Mouse (Mus musculus): ENCODE measurements around the gene Igf1r. TPM values are rescaled to one million over a fixed set of nuclear protein-coding genes. Genes with fewer than 3 reads are reported as not detected.

Gene Igf1r
- polyA plus RNA-seq, 1 experiment, result 0.17 TPM

DNA sequence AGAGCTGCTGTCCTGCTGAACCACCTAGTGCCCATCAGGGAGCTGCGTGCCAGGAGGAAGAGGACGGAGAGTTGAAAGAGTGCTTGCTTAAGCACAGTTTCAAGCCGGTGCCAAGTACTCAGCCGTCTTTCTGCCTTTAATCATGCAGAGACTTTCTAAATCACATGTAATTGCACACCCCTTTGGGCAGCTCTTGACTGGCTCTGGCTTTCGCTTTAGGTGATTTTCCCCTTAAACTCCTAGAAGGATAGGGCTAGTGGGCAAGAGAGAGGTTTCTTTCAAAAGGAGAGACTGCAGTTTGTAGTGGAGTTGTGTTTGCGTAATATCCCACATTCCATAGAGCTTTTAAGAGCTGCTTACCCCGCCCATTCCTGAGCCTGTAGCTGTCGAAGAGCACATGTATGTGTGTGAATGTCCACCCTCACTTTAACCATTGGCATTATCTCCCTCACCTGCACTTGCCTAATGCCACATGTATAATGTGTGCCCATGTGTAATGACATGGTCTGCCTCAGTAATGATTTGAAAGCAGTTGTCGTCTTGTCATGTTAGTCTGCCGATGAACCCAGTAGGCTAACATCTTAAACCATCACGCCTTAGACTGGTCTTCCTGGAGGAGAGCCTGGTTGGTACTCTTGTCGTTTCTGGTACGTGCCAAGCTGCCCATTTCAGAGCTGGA is 109.7 kb downstream of the Igf1r start:
- Histone ChIP-seq H3K4me3 (replicated peaks) (no peak overlapping the region), H3K4me1 (ENCODE audit: control insufficient read depth) (no peaks in the 10 kb centered on the region)
- TF ChIP-seq TAL1 (IDR thresholded peaks at IDR 0.05; ENCODE audit: low read length) (no peak), GATA1 (IDR thresholded peaks at IDR 0.05; ENCODE audit: low read length) (no peak)

DNA sequence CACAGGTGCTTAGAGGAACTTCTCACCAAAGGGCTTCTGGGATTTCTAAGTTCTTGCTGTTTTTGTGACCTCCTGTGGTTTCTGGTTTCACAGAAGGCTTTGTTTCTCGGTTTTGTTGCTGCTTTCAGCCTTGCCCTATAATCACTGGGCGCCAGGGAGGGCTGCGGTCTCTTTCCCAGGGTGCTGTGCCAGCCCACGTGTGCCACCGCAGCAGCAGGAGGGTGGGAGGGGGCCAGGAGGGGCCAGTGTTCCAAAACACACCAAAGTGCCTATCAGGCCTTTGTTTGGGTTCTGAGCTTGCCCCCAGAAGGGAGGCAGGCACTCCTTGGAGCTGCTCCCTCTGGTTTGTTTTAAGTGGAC is 110.2 kb downstream of the Igf1r start:
- H3K27me3 ChIP-seq (ENCODE audit: control insufficient read depth), result no peaks in the 10 kb centered on the region
- H3K9me3 ChIP-seq (ENCODE audit: control insufficient read depth, low read length), result no peaks in the 10 kb centered on the region
- H3K36me3 ChIP-seq (ENCODE audit: control insufficient read depth), result no peaks in the 10 kb centered on the region
- no peak overlapping the region for H3K4me3 ChIP-seq (replicated peaks)
- no peak for TF ChIP-seq TAL1 (IDR thresholded peaks at IDR 0.05; ENCODE audit: low read length)
- TF ChIP-seq GATA1 (IDR thresholded peaks at IDR 0.05; ENCODE audit: low read length), result no peak
- H3K4me1 ChIP-seq (ENCODE audit: control insufficient read depth), result no peaks in the 10 kb centered on the region

More for the DNA sequence above, 109.7 kb downstream of the Igf1r start:
- no peaks in the 10 kb centered on the region for H3K9me3 ChIP-seq (ENCODE audit: control insufficient read depth, low read length)
- H3K36me3 ChIP-seq (ENCODE audit: control insufficient read depth), result no peaks in the 10 kb centered on the region
- no peaks in the 10 kb centered on the region for H3K27me3 ChIP-seq (ENCODE audit: control insufficient read depth)

DNA sequence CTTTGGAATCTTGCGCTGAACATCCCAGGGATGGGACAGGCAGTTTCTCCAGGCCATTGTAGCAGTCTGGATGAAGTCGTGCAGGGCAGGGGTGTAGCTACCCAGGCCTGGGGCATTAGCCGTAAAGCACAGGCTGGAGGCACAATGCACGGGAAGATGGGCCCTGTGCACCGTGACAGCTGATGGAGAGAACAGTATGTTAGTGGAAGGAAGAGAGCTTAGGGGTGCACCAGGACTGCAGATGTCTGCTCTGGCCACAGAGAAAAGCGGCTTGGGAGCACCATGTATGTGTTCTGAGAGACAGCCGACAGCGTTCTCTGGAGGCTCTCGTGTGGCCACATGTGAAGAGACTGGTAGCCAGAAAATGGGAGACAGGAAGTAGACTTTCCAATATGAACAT is 111.1 kb downstream of the Igf1r start:
- Histone ChIP-seq H3K9me3 (ENCODE audit: control insufficient read depth, low read length) (no peaks in the 10 kb centered on the region), H3K4me3 (replicated peaks) (no peak overlapping the region), H3K27me3 (ENCODE audit: control insufficient read depth) (no peaks in the 10 kb centered on the region), H3K36me3 (ENCODE audit: control insufficient read depth) (no peaks in the 10 kb centered on the region), H3K4me1 (ENCODE audit: control insufficient read depth) (no peaks in the 10 kb centered on the region)
- TF ChIP-seq GATA1 (IDR thresholded peaks at IDR 0.05; ENCODE audit: low read length) (no peak), TAL1 (IDR thresholded peaks at IDR 0.05; ENCODE audit: low read length) (no peak)

DNA sequence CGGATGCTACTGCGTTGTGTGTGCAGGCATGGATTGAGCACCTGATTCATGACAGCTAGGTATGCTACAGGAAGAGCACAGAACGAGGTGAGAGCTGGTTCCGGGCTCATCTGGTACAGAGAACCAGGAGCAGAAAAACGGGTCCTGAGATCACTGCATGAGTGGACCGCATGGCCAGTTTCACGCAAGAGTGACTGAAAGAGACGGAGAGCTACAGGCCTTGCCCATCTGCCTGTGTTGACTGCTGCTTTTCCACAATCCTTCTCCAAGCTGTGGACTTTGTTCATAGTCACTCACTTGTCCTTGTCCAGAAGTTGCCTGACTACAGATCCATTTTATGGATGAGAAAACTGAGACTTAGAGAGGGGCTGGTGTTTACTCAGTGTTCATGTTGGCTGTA is 111.5 kb downstream of the Igf1r start:
- TF ChIP-seq TAL1 (IDR thresholded peaks at IDR 0.05; ENCODE audit: low read length) (no peak), GATA1 (IDR thresholded peaks at IDR 0.05; ENCODE audit: low read length) (no peak)
- no peaks in the 10 kb centered on the region; the same call in 1 of the 2 replicates for H3K4me1 ChIP-seq (ENCODE audit: control insufficient read depth)
- H3K4me3 ChIP-seq (replicated peaks), result no peak overlapping the region
- H3K27me3 ChIP-seq (ENCODE audit: control insufficient read depth), result no peaks in the 10 kb centered on the region
- no peaks in the 10 kb centered on the region for H3K36me3 ChIP-seq (ENCODE audit: control insufficient read depth)
- H3K9me3 ChIP-seq (ENCODE audit: control insufficient read depth, low read length), result no peaks in the 10 kb centered on the region

DNA sequence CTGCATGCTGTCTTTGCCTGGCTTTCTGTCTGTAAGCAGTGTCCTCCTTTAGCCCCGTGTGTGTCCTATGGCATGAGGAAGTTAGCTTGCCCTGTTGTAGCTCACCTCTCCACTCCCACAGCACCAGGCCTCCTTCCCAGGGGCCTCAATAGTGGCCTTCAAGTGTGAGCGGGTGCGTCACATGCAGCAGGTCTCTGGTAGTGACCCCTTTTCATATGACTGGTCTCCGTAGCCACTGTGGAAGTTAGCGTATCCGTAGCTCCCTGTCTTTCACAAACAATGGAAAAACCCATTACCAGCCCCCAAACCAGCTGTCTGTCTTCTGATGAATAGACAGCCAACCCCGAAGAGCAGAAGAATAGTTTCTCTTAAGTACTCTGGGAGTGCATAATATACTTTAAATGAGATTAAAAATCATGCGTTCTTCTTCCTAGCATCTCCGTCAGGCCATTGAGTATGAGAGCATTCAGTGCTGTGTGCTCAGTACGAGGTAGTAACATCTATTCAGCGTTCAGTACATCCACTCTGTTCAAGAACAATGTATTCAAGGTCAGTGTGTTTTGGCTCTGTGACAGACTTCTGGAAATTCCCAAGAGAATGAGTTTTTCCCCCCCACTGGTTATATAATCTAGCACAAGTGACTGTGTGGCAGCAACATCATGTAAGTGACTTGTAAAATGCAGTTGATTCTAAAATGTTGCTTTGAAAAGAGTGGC is 112.2 kb downstream of the Igf1r start:
- H3K4me3 ChIP-seq (replicated peaks), result no peak overlapping the region
- peaks cover 6% of the 10 kb centered on the region for H3K4me1 ChIP-seq (ENCODE audit: control insufficient read depth)
- TF ChIP-seq GATA1 (IDR thresholded peaks at IDR 0.05; ENCODE audit: low read length) (no peak), TAL1 (IDR thresholded peaks at IDR 0.05; ENCODE audit: low read length) (no peak)
- no peaks in the 10 kb centered on the region for H3K27me3 ChIP-seq (ENCODE audit: control insufficient read depth)
- H3K36me3 ChIP-seq (ENCODE audit: control insufficient read depth), result no peaks in the 10 kb centered on the region
- no peaks in the 10 kb centered on the region for H3K9me3 ChIP-seq (ENCODE audit: control insufficient read depth, low read length)

DNA sequence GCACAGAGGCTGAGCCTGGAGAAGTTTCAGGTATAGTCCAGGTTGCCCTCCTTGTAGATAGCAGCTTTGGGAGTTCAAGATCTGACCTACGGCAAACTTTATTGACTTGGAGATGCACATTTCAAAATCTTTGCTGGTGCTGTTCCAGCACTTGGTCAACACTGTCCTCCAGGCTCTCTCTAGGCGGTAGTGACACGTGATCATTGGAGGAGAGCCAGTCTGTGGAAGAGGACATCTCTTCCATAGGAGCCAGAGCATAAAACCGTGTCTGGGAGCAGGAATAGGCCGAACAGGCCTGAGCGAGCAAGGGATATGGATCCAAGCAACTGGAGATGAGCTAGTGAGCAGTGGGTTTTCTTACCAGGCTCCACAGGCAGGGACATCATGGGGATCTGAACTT is 113.3 kb downstream of the Igf1r start:
- H3K4me1 ChIP-seq (ENCODE audit: control insufficient read depth), result peaks cover 16% of the 10 kb centered on the region
- no peaks in the 10 kb centered on the region for H3K27me3 ChIP-seq (ENCODE audit: control insufficient read depth)
- H3K4me3 ChIP-seq (replicated peaks), result no peak overlapping the region
- no peaks in the 10 kb centered on the region for H3K36me3 ChIP-seq (ENCODE audit: control insufficient read depth)
- no peaks in the 10 kb centered on the region for H3K9me3 ChIP-seq (ENCODE audit: control insufficient read depth, low read length)
- no peak for TF ChIP-seq TAL1 (IDR thresholded peaks at IDR 0.05; ENCODE audit: low read length)
- TF ChIP-seq GATA1 (IDR thresholded peaks at IDR 0.05; ENCODE audit: low read length), result no peak

DNA sequence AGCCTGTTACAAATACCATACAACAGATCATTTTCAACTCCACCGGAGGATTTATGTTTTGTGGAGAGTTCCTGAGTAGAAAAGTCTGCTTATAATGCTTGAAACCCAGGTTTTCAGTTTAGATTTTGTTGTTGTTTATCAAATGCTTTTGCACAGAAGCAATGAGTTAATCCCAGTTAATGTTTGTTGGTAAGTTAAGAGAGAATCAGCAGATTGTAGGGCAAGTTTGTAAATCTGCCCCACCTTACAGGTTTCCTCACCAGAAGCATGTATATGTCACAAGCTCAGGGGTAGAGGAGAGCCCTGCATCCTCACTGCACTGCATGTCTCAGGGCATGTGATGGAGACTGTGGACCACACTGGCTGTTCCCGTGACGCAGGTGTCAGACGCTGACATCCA is 114.7 kb downstream of the Igf1r start:
- no peaks in the 10 kb centered on the region for H3K36me3 ChIP-seq (ENCODE audit: control insufficient read depth)
- H3K9me3 ChIP-seq (ENCODE audit: control insufficient read depth, low read length), result no peaks in the 10 kb centered on the region
- H3K4me3 ChIP-seq (replicated peaks), result no peak overlapping the region
- no peaks in the 10 kb centered on the region for H3K27me3 ChIP-seq (ENCODE audit: control insufficient read depth)
- H3K4me1 ChIP-seq (ENCODE audit: control insufficient read depth), result peaks cover 16% of the 10 kb centered on the region
- no peak for TF ChIP-seq GATA1 (IDR thresholded peaks at IDR 0.05; ENCODE audit: low read length)

DNA sequence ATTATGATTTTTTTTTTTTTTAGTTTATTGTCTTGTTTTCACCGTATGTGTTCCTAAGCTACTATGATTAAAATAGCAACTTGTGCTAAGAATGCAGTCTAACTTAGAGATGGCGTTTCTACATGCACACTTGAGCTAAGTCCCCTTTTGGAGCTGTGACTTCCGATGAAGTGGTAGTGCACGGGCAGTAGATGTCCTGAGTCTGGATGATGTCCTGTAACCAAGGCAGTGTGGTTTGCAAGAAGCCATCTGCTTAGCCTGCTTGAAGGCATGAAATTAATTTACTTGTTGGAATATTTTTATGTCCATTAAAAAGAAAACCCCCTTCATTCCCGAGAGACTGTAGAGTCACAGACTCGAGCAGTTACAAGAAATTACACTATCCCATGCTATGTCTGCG is 116.7 kb downstream of the Igf1r start:
- no peak for TF ChIP-seq TAL1 (IDR thresholded peaks at IDR 0.05; ENCODE audit: low read length)
- no peak for TF ChIP-seq GATA1 (IDR thresholded peaks at IDR 0.05; ENCODE audit: low read length)
- H3K4me3 ChIP-seq (replicated peaks), result no peak overlapping the region
- H3K36me3 ChIP-seq (ENCODE audit: control insufficient read depth), result no peaks in the 10 kb centered on the region
- no peaks in the 10 kb centered on the region for H3K9me3 ChIP-seq (ENCODE audit: control insufficient read depth, low read length)
- H3K27me3 ChIP-seq (ENCODE audit: control insufficient read depth), result no peaks in the 10 kb centered on the region
- H3K4me1 ChIP-seq (ENCODE audit: control insufficient read depth), result peaks cover 19% of the 10 kb centered on the region

DNA sequence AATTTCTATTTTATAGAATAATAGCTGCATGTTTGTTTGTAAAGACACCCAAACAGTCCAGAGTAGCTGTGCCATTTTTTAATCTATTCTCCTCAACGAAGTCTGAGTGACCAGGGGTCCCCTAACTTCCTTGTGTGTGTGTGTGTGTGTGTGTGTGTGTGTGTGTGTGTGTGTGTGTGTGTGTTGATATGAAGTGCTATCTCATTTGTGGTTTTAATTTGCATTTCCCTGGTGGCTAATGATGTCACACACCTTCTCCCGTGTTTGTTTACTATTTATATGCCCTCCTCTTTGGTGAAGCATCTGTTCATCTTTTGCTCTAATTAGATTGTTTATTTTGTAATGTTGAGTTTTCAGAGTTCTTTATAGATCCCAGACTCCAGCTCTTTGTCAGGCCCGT is 117.4 kb downstream of the Igf1r start:
- H3K36me3 ChIP-seq (ENCODE audit: control insufficient read depth), result no peaks in the 10 kb centered on the region
- peaks cover 19% of the 10 kb centered on the region for H3K4me1 ChIP-seq (ENCODE audit: control insufficient read depth)
- H3K9me3 ChIP-seq (ENCODE audit: control insufficient read depth, low read length), result no peaks in the 10 kb centered on the region
- H3K4me3 ChIP-seq (replicated peaks), result no peak overlapping the region
- no peaks in the 10 kb centered on the region for H3K27me3 ChIP-seq (ENCODE audit: control insufficient read depth)
- TF ChIP-seq TAL1 (IDR thresholded peaks at IDR 0.05; ENCODE audit: low read length) (no peak), GATA1 (IDR thresholded peaks at IDR 0.05; ENCODE audit: low read length) (no peak)
